Mouse (Mus musculus): ENCODE results near the gene Gm5591.
"Not testable (repeated sequence)": the region's sequence is repeated elsewhere in the genome, so short reads cannot be mapped to it uniquely, and the experiment has no call there.

GRCm38 (mm10) chr7:38528093-38528492 is at the start of gene Gm5591:
- not testable (repeated sequence) for TF ChIP-seq CTCF, EP300 (IDR thresholded peaks at IDR 0.05)
